Mouse (Mus musculus): ENCODE data around the gene Hpd.

Gene Hpd

GRCm38 (mm10) chr5:123134186-123134874, 48.2 kb downstream of the Hpd start:
- DNase-seq: no peak

DNA sequence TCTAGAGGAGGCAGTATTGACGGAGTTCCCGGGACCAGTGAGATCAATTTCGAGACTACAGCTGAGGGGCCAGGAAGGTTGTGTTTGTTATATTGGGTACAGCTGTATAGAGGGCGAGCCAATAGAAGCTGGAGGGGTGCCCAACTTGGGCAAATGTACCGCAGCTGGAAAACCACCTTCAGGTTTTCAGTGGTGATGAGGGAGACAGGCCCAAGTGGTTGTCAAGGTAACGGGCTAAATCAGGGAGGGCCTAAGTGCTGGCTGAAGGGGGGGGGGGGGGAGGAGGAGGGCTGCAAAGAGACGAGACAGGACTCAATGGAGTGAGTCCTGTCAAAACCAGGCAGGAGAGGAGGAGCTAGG, 48.8 kb downstream of the Hpd start:
- no peak for DNase-seq

GRCm38 (mm10) chr5:123133083-123133783, 49.3 kb downstream of the Hpd start:
- peak; percentile 78 for DNase-seq

GRCm38 (mm10) chr5:123132308-123133071, 50.0 kb downstream of the Hpd start, which contains the start of gene Rhof:
Gene Rhof, minus strand, starts transcription at chr5:123132692.
- peak; percentile 93 for DNase-seq

DNA sequence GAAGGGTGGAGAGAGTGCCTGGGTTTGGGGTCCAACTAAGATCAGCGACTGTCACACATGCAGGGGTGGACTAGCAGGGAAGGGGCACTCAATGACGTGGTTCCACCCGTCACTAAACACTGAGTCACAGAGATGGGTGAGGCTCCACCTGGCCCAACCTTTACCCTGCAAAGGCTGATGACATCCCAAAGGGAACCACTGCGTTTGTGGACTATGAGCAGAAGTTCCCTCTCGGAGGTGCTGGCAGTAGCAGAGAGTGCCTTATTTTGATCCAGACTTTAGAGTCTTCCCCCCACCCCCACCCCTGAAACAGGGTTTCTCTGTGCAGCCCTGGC, 51.7 kb downstream of the Hpd start:
- DNase-seq: no peak

DNA sequence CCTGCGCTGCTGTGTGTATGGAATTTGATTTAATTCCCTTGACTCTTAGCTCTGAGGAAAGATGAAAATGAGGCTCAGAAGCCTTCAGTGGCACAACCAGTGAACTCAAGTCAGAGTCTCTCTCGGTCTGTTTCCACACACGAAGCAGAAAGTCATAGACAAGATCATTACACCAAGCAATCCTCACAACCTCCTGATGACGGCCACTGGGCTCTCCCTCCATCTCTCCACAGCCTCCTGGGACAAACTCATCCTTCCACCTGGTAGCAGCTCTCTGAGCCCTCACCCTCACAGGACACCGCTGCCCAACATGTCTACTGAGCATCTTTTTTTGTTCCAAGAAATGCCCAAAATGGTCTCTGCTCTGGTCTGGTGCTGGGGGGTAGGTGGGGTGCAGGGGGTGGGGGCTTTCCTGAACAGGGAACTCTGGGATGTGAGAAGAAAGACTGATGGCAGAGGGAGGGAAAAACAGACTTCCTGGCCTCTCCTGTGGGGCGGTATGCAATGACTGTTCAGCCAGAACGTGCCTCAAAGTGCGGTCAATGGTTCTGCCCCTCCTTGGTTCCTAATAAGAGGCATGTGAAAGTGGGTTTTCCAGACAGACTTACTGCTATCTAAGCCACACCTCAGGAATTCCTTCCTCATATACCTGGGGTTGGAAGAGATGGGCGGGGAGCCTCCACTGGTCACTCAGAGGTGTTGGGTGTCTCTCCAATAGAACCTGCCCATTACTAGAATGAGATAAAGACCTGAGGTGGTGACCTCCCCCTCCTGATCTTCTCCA, 52.3 kb downstream of the Hpd start:
- DNase-seq: no peak

- DNase-seq: no peak
These were observed 53.3 kb downstream of the Hpd start for GRCm38 (mm10) chr5:123129170-123129757.

GRCm38 (mm10) chr5:123128426-123129169, 53.9 kb downstream of the Hpd start:
- DNase-seq: no peak

GRCm38 (mm10) chr5:123127031-123127430, 55.5 kb downstream of the Hpd start:
- DNase-seq: no peak

DNA sequence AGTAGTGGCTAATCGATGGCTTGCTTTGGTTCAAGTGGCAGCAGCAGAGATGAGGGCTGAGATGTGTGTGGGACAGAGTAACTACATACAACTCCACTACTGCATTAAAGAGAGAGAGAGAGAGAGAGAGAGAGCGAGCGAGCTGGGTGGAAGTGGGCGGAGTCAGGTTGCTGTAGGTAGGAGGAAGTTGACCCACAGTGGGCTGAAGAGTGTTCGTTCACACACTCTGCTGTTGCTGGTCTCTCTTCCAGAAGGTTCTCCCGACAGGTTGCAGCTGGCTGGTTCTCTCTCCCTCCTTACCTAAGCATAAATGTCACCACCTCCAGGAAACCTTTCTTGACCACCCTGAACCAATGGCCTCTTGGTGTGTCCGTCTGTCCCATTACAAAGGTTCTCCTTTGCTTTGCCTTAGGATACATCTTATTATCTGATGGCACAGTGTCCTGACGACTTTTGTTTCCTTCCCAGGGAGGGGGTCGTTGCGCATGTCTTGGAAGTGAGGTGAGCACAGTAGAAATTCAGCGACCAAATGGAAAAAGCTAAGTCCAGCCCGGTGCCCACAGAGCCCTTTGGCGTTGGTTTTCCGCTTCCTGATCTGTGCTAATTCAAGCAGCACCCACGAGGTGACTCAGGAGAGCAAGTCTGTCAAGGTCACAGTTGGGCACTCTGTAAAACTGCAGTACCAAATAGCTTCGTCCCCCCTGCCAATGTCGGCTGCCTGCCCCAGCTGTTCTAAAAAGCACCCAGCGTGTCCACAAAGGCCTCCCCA, 56.7 kb downstream of the Hpd start:
- DNase-seq: no peak

DNA sequence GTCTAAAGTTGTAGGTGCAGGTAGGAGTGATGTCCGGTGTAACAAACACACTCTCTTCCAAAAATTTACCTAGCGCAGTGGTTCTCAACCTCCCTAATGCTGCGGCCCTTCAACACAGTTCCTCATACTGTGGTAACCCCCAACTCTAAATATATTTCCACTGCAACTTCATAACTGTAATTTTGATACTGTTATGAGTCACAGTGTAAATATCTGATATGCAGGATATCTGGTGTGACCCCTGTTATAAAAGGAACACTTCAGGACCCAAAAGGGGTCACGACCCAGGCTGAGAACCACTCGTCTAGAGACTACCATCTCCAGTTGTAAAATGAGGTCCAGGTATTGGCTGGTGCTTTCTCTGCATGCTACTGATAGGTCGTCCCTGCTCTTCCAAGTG, 57.4 kb downstream of the Hpd start:
- no peak for DNase-seq

- no peak for DNase-seq
These were observed 60.3 kb downstream of the Hpd start for GRCm38 (mm10) chr5:123122181-123122580.

Measured in layer of hippocampus, adult 9-11 months (tissue).